8 mouse cellular contexts compared by ENCODE assay signal in genomic region chr7:4836351-4836792, GRCm38 (mm10). TPM values are rescaled to one million over a fixed set of nuclear protein-coding genes. Genes with fewer than 3 reads are reported as not detected.
DNase-seq lines count a peak whose midpoint lies in the region; ATAC-seq lines count a peak whose summit lies in the region.

No protein-coding gene starts in this region.

- peak overlapping the region; percentile 64 for H3K4me3 ChIP-seq in embryonic facial prominence, embryonic 10.5 days
- peak overlapping the region; percentile 56 for H3K4me3 ChIP-seq in heart, embryonic 16.5 days (ENCODE audit: low read length)

- H3K27me3 ChIP-seq in embryonic facial prominence, embryonic 10.5 days (replicated peaks; ENCODE audit: low read depth, poor library complexity, severe bottlenecking), result peaks cover 90% of the 10 kb centered on the region
- H3K27me3 ChIP-seq in heart, embryonic 16.5 days (ENCODE audit: control insufficient read depth, insufficient read depth, low read length), result peaks cover 60% of the 10 kb centered on the region

- ATAC-seq in heart, embryonic 16.5 days (replicated peaks; ENCODE audit: extremely low read depth, insufficient read depth, low FRiP score), result peak; percentile 74; the same call in 1 of the 2 replicates

- H3K9me3 ChIP-seq in embryonic facial prominence, embryonic 10.5 days, result no peaks in the 10 kb centered on the region; the same call in 1 of the 2 replicates
- no peaks in the 10 kb centered on the region for H3K9me3 ChIP-seq in heart, embryonic 16.5 days (replicated peaks; ENCODE audit: control insufficient read depth, low read length)

- peaks cover 10% of the 10 kb centered on the region for H3K4me1 ChIP-seq in embryonic facial prominence, embryonic 10.5 days
- peaks cover 4% of the 10 kb centered on the region; the same call in 1 of the 2 replicates for H3K4me1 ChIP-seq in heart, embryonic 16.5 days (ENCODE audit: control insufficient read depth, insufficient read depth, low read length)

- H3K27ac ChIP-seq in embryonic facial prominence, embryonic 10.5 days (replicated peaks), result peak overlapping the region; percentile 66; the same call in 1 of the 2 replicates
- no peak overlapping the region for H3K27ac ChIP-seq in heart, embryonic 16.5 days (ENCODE audit: low read length)

- H3K4me2 ChIP-seq in heart, embryonic 16.5 days (ENCODE audit: low read depth, low read length), result peak overlapping the region; percentile 90

- H3K36me3 ChIP-seq in embryonic facial prominence, embryonic 10.5 days (replicated peaks), result no peaks in the 10 kb centered on the region
- H3K36me3 ChIP-seq in heart, embryonic 16.5 days (ENCODE audit: control insufficient read depth, insufficient read depth), result no peaks in the 10 kb centered on the region

- H3K9ac ChIP-seq in heart, embryonic 16.5 days (ENCODE audit: low read length), result peak overlapping the region; percentile 63

- under 1% methylated on average over 51 of the region's 51 CpGs for WGBS in embryonic facial prominence, embryonic 10.5 days
- under 1% methylated on average over 51 of the region's 51 CpGs for WGBS in heart, embryonic 16.5 days

- DNase-seq in B cell, adult 2 months, result peak; percentile 76 to 79
- DNase-seq in adrenal gland, adult 18-20 months (ENCODE audit: low spot score in 2 of 2), result peak; percentile 54 to 61
- DNase-seq in embryonic facial prominence, embryonic 10.5 days (ENCODE audit: low spot score), result peak; percentile 76
- peak; percentile 80 for DNase-seq in kidney, postnatal 10 days
- DNase-seq in lung, postnatal 10 days, result peak; percentile 76
- peak; percentile 68 for DNase-seq in ovary, postnatal 36 days (ENCODE audit: low spot score)
- peak; percentile 57 for DNase-seq in thymus, postnatal 25 days

RNA-seq across cellular contexts. Expression of gene Shisa7, which starts 8.1 kb away (rescaled TPM):
- 1 to 10 TPM; 2.1 to 2.4 TPM for total RNA-seq in adrenal gland, adult 18-20 months (2021)
- polyA plus RNA-seq in embryonic facial prominence, embryonic 10.5 days (2016; fragmentation: Nextera tagmentation; extraction: Ambion mirVana), result 0.23 and 0.35 TPM in 2 replicates
- 0.05 and 0.07 TPM in 2 replicates for polyA plus RNA-seq in heart, embryonic 16.5 days (2015; fragmentation: Nextera tagmentation; extraction: Ambion mirVana)

RNA-seq across cellular contexts. Expression of gene Ube2s, which starts 24.0 kb away (rescaled TPM):
- total RNA-seq in adrenal gland, adult 18-20 months (2021), result 100 to 1,000 TPM; 119 to 128 TPM
- polyA plus RNA-seq in embryonic facial prominence, embryonic 10.5 days (2016; fragmentation: Nextera tagmentation; extraction: Ambion mirVana), result 422 and 438 TPM in 2 replicates
- polyA plus RNA-seq in heart, embryonic 16.5 days (2015; fragmentation: Nextera tagmentation; extraction: Ambion mirVana), result 338 and 342 TPM in 2 replicates

RNA-seq across cellular contexts. Expression of gene Isoc2b, which starts 33.7 kb away (rescaled TPM):
- 10 to 100 TPM in 1 of 2 experiments, 1 to 10 TPM in 1; 9.6 to 18.3 TPM for total RNA-seq in adrenal gland, adult 18-20 months (2021)
- 2.6 and 4.1 TPM in 2 replicates for polyA plus RNA-seq in embryonic facial prominence, embryonic 10.5 days (2016; fragmentation: Nextera tagmentation; extraction: Ambion mirVana)
- polyA plus RNA-seq in heart, embryonic 16.5 days (2015; fragmentation: Nextera tagmentation; extraction: Ambion mirVana), result 5.6 and 6.3 TPM in 2 replicates

RNA-seq across cellular contexts. Expression of gene Isoc2a, which starts 40.6 kb away (rescaled TPM):
- 10 to 100 TPM; 32.7 to 38.0 TPM for total RNA-seq in adrenal gland, adult 18-20 months (2021)
- 0.68 and 0.86 TPM in 2 replicates for polyA plus RNA-seq in embryonic facial prominence, embryonic 10.5 days (2016; fragmentation: Nextera tagmentation; extraction: Ambion mirVana)
- polyA plus RNA-seq in heart, embryonic 16.5 days (2015; fragmentation: Nextera tagmentation; extraction: Ambion mirVana), result 2.0 and 2.1 TPM in 2 replicates

RNA-seq across cellular contexts. Expression of gene Rpl28, which starts 43.7 kb away (rescaled TPM):
- 100 to 1,000 TPM; 849 to 923 TPM for total RNA-seq in adrenal gland, adult 18-20 months (2021)
- 386 and 403 TPM in 2 replicates for polyA plus RNA-seq in embryonic facial prominence, embryonic 10.5 days (2016; fragmentation: Nextera tagmentation; extraction: Ambion mirVana)
- polyA plus RNA-seq in heart, embryonic 16.5 days (2015; fragmentation: Nextera tagmentation; extraction: Ambion mirVana), result 191 and 205 TPM in 2 replicates
